Mouse (Mus musculus): Measurements from ENCODE around the gene Etv6. TPM values are rescaled to one million over a fixed set of nuclear protein-coding genes. Genes with fewer than 3 reads are reported as not detected.

Etv6 gene
- polyA plus RNA-seq, 1 experiment from 2014 or later, result 5.2 TPM

DNA sequence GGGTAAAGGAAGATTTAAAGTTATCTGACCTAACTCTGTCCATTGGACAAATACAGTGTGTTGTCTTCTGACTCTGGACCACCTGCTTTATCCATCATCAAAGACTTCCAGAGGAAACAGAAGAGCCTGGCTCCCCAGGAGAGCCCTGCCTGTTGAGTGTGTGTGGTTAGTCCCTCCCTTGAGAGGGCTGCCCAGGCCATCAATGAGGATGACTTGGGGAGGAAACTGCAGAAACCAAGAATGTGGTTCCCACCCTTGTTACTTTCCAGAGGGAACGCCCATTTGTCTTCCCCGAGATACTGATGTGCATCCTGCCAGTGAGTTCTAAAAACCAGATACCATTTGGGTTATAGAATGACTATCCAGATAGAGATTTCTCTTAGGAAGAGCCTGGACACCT lies 96.1 kb downstream of the Etv6 start:
- no peaks in the 10 kb centered on the region for H3K36me3 ChIP-seq (ENCODE audit: control insufficient read depth, insufficient read depth)
- H3K27me3 ChIP-seq (replicated peaks; ENCODE audit: control insufficient read depth, insufficient read depth, low read length), result no peaks in the 10 kb centered on the region
- H3K4me3 ChIP-seq (replicated peaks; ENCODE audit: low read length), result no peak overlapping the region
- ATAC-seq, result no peak
- H3K9ac ChIP-seq (replicated peaks; ENCODE audit: low read depth, low read length), result no peak overlapping the region
- H3K27ac ChIP-seq (ENCODE audit: low read length), result no peak overlapping the region
- H3K9me3 ChIP-seq (ENCODE audit: control insufficient read depth, low read length), result no peaks in the 10 kb centered on the region
- H3K4me1 ChIP-seq (replicated peaks; ENCODE audit: control insufficient read depth, insufficient read depth, low read length), result peaks cover 6% of the 10 kb centered on the region; the same call in 1 of the 2 replicates
- 98% methylated on average over 2 of the region's 2 CpGs for WGBS
- H3K4me2 ChIP-seq (ENCODE audit: low read length), result no peak overlapping the region

DNA sequence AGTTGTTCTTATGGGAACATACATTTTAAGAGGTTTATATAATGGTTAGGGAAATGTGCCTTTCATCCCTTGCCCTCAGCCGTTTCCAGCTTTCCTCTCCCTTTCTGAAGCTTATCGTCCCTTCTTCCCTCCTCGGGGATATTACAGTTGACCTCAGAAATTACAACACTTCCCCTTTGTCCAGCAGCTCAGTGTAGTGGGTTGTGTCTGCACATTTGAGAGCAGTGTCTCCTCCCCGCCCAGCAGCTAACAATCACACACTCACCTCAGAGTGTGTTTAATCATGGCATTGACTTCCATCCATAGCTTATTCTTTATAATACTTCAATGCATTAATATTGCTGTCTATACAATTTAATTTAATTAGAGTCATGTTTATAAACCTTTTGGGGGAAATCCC lies 98.3 kb downstream of the Etv6 start:
- no peak for ATAC-seq
- no peaks in the 10 kb centered on the region for H3K4me1 ChIP-seq (replicated peaks; ENCODE audit: control insufficient read depth, insufficient read depth, low read length)
- no peaks in the 10 kb centered on the region for H3K9me3 ChIP-seq (ENCODE audit: control insufficient read depth, low read length)
- no peak overlapping the region for H3K9ac ChIP-seq (replicated peaks; ENCODE audit: low read depth, low read length)
- H3K4me2 ChIP-seq (ENCODE audit: low read length), result no peak overlapping the region
- H3K36me3 ChIP-seq (ENCODE audit: control insufficient read depth, insufficient read depth), result no peaks in the 10 kb centered on the region
- H3K27me3 ChIP-seq (replicated peaks; ENCODE audit: control insufficient read depth, insufficient read depth, low read length), result no peaks in the 10 kb centered on the region
- H3K4me3 ChIP-seq (replicated peaks; ENCODE audit: low read length), result no peak overlapping the region
- H3K27ac ChIP-seq (ENCODE audit: low read length), result no peak overlapping the region
- WGBS, result 80% methylated on average over 4 of the region's 4 CpGs

DNA sequence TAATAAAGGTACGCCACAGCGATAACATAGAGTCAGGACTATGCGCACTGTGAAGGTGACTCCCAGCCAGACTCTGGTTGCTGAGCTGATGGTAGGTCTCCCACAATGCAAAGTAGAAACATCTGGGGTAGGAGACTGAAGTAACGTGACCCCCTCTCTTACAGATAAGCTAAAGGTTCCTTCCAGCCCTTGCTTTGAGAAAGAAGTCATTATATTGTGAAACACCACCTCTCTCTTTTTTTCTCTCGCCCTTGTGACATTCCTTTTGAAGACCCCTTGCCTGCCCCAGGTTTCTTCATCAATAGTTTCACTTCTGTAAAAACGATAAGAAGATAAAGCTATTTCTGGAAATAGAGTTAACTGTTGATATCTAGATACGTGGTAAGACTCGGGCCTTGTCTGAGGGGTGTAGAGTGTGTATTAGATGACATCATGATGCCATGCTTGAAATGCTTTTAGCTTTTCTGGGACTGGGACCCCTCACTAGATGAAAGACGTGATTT lies 99.4 kb downstream of the Etv6 start:
- no peaks in the 10 kb centered on the region for H3K4me1 ChIP-seq (replicated peaks; ENCODE audit: control insufficient read depth, insufficient read depth, low read length)
- H3K4me3 ChIP-seq (replicated peaks; ENCODE audit: low read length), result no peak overlapping the region
- 94% methylated on average over 9 of the region's 9 CpGs for WGBS
- H3K27me3 ChIP-seq (replicated peaks; ENCODE audit: control insufficient read depth, insufficient read depth, low read length), result no peaks in the 10 kb centered on the region
- no peak overlapping the region for H3K9ac ChIP-seq (replicated peaks; ENCODE audit: low read depth, low read length)
- H3K36me3 ChIP-seq (ENCODE audit: control insufficient read depth, insufficient read depth), result no peaks in the 10 kb centered on the region
- H3K27ac ChIP-seq (ENCODE audit: low read length), result no peak overlapping the region
- no peaks in the 10 kb centered on the region for H3K9me3 ChIP-seq (ENCODE audit: control insufficient read depth, low read length)
- no peak for ATAC-seq
- H3K4me2 ChIP-seq (ENCODE audit: low read length), result no peak overlapping the region

DNA sequence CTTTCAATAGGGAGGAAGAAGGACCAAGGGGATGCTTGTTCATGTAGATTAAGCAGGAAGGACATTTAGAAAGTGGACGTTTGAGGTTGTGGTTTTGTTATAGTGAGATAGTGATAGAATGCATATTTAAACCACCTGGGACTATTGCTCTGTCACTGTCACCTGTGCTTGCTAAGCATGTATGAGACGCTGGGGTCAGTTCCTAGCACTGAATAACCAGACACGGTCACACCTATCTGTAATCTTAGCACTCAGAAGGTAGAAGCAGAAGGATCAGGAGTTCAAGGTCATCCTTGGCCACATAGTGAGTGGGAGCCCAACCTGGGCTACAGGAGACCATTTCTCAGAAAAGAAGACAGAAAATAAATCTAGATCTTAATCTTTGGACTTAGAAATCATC lies 100.8 kb downstream of the Etv6 start:
- no peak overlapping the region for H3K4me2 ChIP-seq (ENCODE audit: low read length)
- WGBS, result 83% methylated on average over 3 of the region's 3 CpGs
- no peak overlapping the region for H3K9ac ChIP-seq (replicated peaks; ENCODE audit: low read depth, low read length)
- no peaks in the 10 kb centered on the region for H3K36me3 ChIP-seq (ENCODE audit: control insufficient read depth, insufficient read depth)
- H3K27ac ChIP-seq (ENCODE audit: low read length), result no peak overlapping the region
- no peaks in the 10 kb centered on the region for H3K27me3 ChIP-seq (replicated peaks; ENCODE audit: control insufficient read depth, insufficient read depth, low read length)
- no peak overlapping the region for H3K4me3 ChIP-seq (replicated peaks; ENCODE audit: low read length)
- ATAC-seq, result no peak
- no peaks in the 10 kb centered on the region for H3K4me1 ChIP-seq (replicated peaks; ENCODE audit: control insufficient read depth, insufficient read depth, low read length)
- H3K9me3 ChIP-seq (ENCODE audit: control insufficient read depth, low read length), result no peaks in the 10 kb centered on the region

DNA sequence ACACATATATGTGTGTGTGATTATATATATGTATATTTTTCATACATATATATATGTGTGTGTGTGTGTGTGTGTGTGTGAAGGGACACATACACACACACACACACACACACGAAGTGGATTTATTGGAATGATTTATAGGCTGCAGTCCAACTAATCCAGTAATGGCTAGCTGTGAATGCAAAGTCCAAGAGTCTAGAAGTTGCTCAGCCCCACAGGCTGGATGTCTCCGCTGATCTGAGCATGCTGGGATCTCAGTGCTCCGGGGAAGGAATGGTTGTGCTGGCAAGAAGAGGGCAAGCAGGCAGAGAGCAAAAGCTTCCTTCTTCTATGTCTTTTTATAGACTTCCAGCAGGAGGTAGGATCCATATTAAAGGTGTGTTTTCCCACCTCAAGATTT lies 103.9 kb downstream of the Etv6 start:
- 89% methylated on average over 3 of the region's 3 CpGs for WGBS
- no peaks in the 10 kb centered on the region for H3K36me3 ChIP-seq (ENCODE audit: control insufficient read depth, insufficient read depth)
- no peak overlapping the region for H3K4me2 ChIP-seq (ENCODE audit: low read length)

DNA sequence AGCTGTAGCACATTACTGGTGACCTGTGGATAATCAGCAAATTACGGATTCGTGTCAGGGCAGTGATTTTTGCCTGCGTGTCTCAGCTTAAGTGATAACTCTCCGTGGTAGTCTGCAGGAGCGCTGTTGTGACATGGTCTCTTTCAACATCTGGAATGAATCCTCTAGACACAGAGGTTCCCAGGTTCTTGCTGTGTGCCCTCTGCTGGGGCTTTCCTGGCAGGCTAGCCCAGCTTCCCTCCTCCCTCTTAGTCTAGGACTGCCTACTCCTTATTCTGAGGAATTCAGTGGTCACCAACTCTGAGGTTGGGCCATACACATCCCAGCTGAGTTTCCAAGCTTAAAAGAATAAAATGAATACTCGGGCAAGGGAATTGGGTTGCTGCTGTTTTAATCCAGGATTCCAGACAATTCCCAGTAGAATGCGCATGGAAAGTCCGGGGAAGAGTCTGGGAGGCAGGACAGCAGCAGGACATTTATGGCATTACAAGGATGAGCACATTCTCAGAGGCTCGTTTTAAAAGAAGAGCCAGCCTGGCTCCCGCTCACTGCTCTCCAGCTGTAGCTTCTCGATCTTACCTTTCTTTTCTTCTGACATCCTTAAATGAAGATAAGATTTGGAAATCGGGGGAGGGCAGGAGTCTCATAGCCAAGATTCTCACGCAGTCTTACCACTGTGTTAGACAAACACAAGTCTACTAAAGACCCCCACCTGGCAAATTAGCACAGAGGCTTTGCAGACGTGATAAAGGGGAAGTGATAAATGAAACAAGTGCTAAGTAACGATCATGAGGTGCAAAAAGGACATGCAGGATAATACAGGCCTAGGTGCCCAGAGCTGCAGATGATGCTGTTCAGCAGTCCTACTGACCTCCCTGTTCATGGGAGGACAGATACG lies 105.5 kb downstream of the Etv6 start:
- Histone ChIP-seq H3K36me3 (ENCODE audit: control insufficient read depth, insufficient read depth) (no peaks in the 10 kb centered on the region), H3K27me3 (replicated peaks; ENCODE audit: control insufficient read depth, insufficient read depth, low read length) (no peaks in the 10 kb centered on the region), H3K9me3 (ENCODE audit: control insufficient read depth, low read length) (no peaks in the 10 kb centered on the region), H3K27ac (ENCODE audit: low read length) (no peak overlapping the region), H3K9ac (replicated peaks; ENCODE audit: low read depth, low read length) (no peak overlapping the region), H3K4me2 (ENCODE audit: low read length) (no peak overlapping the region), H3K4me1 (replicated peaks; ENCODE audit: control insufficient read depth, insufficient read depth, low read length) (no peaks in the 10 kb centered on the region), H3K4me3 (replicated peaks; ENCODE audit: low read length) (no peak overlapping the region)
- 75% methylated on average over 16 of the region's 16 CpGs for WGBS
- ATAC-seq, result no peak

More for the DNA sequence above, 103.9 kb downstream of the Etv6 start:
- Histone ChIP-seq H3K27ac (ENCODE audit: low read length) (no peak overlapping the region), H3K4me1 (replicated peaks; ENCODE audit: control insufficient read depth, insufficient read depth, low read length) (no peaks in the 10 kb centered on the region), H3K27me3 (replicated peaks; ENCODE audit: control insufficient read depth, insufficient read depth, low read length) (no peaks in the 10 kb centered on the region), H3K9ac (replicated peaks; ENCODE audit: low read depth, low read length) (no peak overlapping the region), H3K4me3 (replicated peaks; ENCODE audit: low read length) (no peak overlapping the region), H3K9me3 (ENCODE audit: control insufficient read depth, low read length) (no peaks in the 10 kb centered on the region)
- ATAC-seq, result no peak

DNA sequence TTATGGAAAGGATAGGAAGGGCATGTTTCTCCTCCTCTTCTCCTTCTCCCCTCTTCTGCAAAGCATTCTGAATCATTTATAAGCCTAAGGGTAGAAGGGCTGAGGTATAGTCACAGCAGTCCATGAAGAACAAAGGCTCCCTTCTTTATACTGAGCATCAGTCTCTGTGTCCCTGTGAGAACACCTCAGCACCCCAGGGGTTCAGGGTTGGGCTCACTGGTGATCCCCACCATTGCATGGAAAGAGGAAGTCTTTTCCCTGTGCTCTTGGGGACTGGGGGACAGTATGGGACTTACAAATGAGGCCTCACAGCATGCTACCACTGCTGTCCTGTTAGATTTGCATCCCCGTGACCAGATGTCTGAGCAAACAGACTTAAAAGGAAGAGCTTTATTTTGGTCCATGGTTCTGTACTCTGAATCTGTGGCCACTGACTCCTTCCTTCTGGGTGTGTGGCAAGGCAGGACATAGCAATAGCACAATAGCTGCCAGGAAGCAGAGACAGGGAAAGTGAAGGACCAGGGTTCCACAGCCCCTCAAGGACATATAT lies 106.2 kb downstream of the Etv6 start:
- no peak for ATAC-seq
- WGBS, result 73% methylated on average over 1 of the region's 1 CpGs
- H3K36me3 ChIP-seq (ENCODE audit: control insufficient read depth, insufficient read depth), result no peaks in the 10 kb centered on the region

DNA sequence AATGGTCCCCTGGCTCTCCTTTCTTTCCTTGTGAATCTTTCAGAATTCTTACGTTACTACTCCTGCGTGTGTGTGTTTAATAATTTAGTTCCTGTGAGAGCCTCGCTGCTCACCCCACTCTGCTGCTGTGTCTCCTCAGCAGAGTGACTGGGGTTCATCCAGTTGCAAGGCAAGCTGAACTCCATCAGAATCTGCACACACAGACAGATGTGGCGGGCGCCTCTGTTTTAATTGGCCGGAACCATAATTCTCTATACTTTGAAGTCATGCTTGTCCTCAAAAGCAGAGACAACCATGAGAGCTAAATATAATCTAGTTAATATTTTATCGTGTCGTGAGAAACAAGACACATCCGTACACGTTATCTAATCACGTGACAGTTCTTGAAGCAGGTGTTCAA lies 107.2 kb downstream of the Etv6 start:
- no peak for ATAC-seq
- 95% methylated on average over 11 of the region's 11 CpGs for WGBS
- Histone ChIP-seq H3K9me3 (ENCODE audit: control insufficient read depth, low read length) (no peaks in the 10 kb centered on the region), H3K27ac (ENCODE audit: low read length) (no peak overlapping the region), H3K4me1 (replicated peaks; ENCODE audit: control insufficient read depth, insufficient read depth, low read length) (peaks cover 4% of the 10 kb centered on the region), H3K9ac (replicated peaks; ENCODE audit: low read depth, low read length) (no peak overlapping the region), H3K4me2 (ENCODE audit: low read length) (no peak overlapping the region), H3K27me3 (replicated peaks; ENCODE audit: control insufficient read depth, insufficient read depth, low read length) (no peaks in the 10 kb centered on the region), H3K36me3 (ENCODE audit: control insufficient read depth, insufficient read depth) (no peaks in the 10 kb centered on the region), H3K4me3 (replicated peaks; ENCODE audit: low read length) (no peak overlapping the region)

More for the DNA sequence above, 106.2 kb downstream of the Etv6 start:
- no peak overlapping the region for H3K4me2 ChIP-seq (ENCODE audit: low read length)
- H3K9me3 ChIP-seq (ENCODE audit: control insufficient read depth, low read length), result no peaks in the 10 kb centered on the region
- H3K4me3 ChIP-seq (replicated peaks; ENCODE audit: low read length), result no peak overlapping the region
- H3K4me1 ChIP-seq (replicated peaks; ENCODE audit: control insufficient read depth, insufficient read depth, low read length), result no peaks in the 10 kb centered on the region
- no peaks in the 10 kb centered on the region for H3K27me3 ChIP-seq (replicated peaks; ENCODE audit: control insufficient read depth, insufficient read depth, low read length)
- H3K9ac ChIP-seq (replicated peaks; ENCODE audit: low read depth, low read length), result no peak overlapping the region
- no peak overlapping the region for H3K27ac ChIP-seq (ENCODE audit: low read length)

DNA sequence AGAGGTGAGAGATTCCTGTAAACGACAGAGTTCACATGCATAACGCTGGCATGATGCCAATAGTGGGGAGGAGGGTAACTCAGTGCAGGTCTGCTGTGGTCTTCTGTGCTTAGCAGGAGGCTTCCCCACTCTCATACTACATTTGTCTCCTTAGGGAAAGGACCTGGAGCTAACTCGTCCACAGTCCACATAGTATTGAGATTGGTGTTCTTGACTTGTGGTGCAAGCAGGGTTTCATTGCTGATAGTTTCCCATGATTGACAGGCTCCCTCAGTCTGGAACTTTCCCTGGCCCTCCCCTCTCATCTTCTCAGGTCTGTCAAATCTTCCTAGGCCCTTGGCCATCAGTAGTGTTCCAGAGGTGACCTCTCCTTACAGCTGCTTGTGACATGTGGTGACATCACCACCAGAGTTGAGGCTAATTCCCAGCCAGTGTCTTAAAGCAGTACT lies 108.2 kb downstream of the Etv6 start:
- 51% methylated on average over 3 of the region's 3 CpGs for WGBS
- Histone ChIP-seq H3K9ac (replicated peaks; ENCODE audit: low read depth, low read length) (no peak overlapping the region), H3K4me1 (replicated peaks; ENCODE audit: control insufficient read depth, insufficient read depth, low read length) (peaks cover 14% of the 10 kb centered on the region), H3K27ac (ENCODE audit: low read length) (0 out of 2 replicates have a peak overlapping the region, but pooled peaks have one; percentile 6), H3K27me3 (replicated peaks; ENCODE audit: control insufficient read depth, insufficient read depth, low read length) (no peaks in the 10 kb centered on the region), H3K9me3 (ENCODE audit: control insufficient read depth, low read length) (no peaks in the 10 kb centered on the region), H3K4me3 (replicated peaks; ENCODE audit: low read length) (no peak overlapping the region), H3K4me2 (ENCODE audit: low read length) (no peak overlapping the region), H3K36me3 (ENCODE audit: control insufficient read depth, insufficient read depth) (no peaks in the 10 kb centered on the region)
- no peak for ATAC-seq
